Mouse (Mus musculus) C3H10T1/2 (cell line): ENCODE measurements around the gene Fgf8. TPM values are rescaled to one million over a fixed set of nuclear protein-coding genes. Genes with fewer than 3 reads are reported as not detected.

Source experiments
- polyA plus RNA-seq, 2 experiments: library from polyadenylated mRNA; unstranded; fragments of >200 nt; fragmentation: generic; extraction: Trizol; gene quantifications; one replicate each; pipeline ENCODE4 v1.2.1; 2012; ENCODE audit warnings: missing spikeins in 2 of 2

The Fgf8 gene
- polyA plus RNA-seq = under 1 TPM in 1 of 2 experiments, not detected in 1; 0.60 TPM

DNA sequence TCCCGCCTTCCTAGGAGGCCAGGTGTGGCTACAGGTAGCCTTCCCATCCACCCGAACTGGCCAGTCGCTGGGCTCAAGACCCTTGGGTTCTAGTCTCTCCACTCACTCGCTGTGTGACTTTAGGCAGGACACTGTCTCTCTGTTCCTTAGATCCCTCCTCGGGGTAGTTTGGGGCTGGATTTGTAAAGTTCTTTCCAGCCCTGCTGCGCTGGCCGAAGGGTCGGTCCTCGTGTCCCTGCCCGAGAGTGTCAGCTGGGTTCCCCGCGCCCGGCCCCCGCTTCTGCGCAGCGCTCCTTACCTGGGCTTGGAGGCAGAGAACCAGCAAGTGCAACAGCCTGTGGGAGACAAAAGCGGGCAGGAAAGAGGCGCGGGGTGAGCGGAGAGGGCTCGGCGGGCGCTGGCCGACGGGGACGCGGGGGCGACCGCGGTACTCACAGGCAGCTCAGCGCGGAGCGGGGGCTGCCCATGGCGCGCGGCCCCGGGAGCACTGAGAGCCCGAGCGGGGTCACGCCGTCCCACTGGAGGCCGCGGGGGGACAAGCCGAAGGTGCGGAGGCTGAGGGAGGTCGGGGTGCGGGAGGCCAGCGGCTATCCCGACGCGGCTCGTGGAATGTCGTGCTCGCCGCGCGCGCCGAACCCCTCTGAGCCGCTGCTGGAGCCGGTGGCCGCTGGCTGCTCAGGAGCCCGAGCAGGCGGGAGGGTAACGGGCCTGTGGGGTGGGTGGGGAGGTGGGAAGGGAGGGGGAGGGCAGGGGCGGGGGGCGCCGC, at the start of gene Fgf8:
Gene Fgf8, minus strand, starts transcription at position 698 of the 766 bp plus-strand sequence.

DNA sequence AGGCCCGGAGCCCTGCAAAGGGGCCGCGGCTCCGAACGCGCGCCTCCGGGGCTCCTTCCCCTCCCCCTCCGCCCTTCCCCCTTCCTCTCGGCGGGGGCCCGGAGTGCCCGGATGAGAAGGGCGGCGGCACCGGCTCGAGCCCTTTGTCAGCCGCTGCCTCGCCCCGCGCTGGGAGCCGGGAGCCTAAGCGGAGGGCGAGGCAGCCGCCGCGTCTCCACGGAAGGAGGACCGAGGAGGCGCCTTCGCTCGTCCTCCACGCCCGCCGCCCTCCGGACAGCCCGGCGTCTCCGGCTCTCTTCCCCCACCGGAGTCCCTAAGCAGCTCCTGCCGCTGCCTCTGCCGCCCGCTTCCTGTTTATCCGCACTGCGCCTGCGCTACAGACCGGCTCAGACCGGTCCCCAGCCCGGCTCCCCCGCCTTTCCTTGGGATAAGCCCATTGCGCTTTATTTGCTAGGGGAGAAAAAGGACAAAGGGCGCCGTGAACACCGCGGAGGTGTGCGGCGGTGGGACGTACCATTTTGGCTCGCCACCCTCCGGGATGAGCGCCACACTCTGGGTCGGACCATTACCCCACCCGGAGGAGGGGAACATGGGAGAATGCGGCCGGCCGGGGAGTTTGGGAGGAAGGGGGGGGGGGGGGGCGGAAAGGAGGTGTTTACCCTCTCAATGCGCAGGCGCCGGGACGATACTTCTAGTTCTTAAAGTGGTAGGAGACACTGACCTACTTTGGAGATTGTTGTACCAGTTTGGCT, 40.6 kb upstream of the Fgf8 start, which contains the start of gene Mgea5:
Gene Mgea5, minus strand, starts transcription at position 657 of the 752 bp plus-strand sequence.

DNA sequence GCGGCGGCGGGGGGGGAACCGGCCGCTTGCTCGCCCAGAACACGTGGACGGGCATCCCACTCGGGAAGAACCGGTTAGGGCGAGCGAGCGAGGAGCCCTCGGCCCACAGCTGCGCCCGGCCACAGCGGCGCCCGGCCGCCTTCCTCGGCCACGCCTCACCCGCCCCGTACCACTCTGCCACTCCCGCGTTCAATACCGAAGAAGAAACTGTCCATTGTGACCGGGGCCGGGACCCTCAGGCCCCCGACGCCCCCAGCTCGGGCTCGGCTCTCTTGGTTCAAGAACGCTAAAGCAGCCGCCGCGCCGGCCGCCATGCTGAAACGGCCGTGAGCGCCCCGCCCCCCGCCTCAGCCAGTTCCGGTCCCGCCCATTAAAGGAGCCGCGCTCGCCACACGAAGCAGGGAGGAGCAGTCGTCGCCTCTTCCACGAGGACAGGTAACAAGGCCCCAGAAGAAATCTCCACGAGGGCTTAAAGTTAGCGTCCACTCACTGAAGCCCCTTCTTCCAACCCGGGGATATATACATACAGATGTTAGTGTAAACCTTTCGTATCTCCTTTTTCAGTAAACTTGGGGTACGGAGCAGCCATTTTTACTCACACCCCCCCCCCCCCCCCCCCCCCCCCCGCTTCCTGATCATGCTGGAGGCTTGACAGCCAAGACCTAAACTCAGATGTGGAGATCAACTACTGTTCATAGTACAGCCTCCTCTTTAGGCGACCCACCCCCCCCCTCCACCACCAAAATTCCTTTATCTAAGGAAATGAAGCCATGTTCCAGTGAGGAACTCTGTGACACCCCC, 6.7 kb upstream of the Fgf8 start, which contains the start of gene Npm3:
Gene Npm3, minus strand, starts transcription at position 349 of the 801 bp plus-strand sequence.

Other genes with a start within 250 kb of the Fgf8 start
- 10 to 100 TPM; 13.4 to 18.8 TPM for gene Poll, start 182.4 kb downstream of the Fgf8 start, polyA plus RNA-seq
- 10 to 100 TPM; 43.1 to 43.6 TPM for gene Gm17018, start 182.3 kb downstream of the Fgf8 start, polyA plus RNA-seq
- gene Fbxw4, start 82.6 kb downstream of the Fgf8 start, polyA plus RNA-seq = 10 to 100 TPM; 21.5 to 51.5 TPM
- 100 to 1,000 TPM; 141 to 146 TPM for gene Npm3, start 6.7 kb upstream of the Fgf8 start, polyA plus RNA-seq
- 10 to 100 TPM in 1 of 2 experiments, 1 to 10 TPM in 1; 1.6 to 23.1 TPM for gene Mgea5, start 40.9 kb upstream of the Fgf8 start, polyA plus RNA-seq
- under 1 TPM; 0.01 to 0.07 TPM for gene Kcnip2, start 73.1 kb upstream of the Fgf8 start, polyA plus RNA-seq